Comparison of ENCODE assay signal across 19 mouse cellular contexts in genomic region chr8:111417222-111417621, GRCm38 (mm10). TPM values are rescaled to one million over a fixed set of nuclear protein-coding genes. Genes with fewer than 3 reads are reported as not detected.
A peak's percentile ranks its signal among the peaks of the same experiment; 100 is the strongest.
DNase-seq lines count a peak whose midpoint lies in the region; TF ChIP-seq lines count a peak whose summit lies in the region.
"Had no signal": no experiment of that assay in that cellular context is flagged by ENCODE, and none has a peak within 500 bp of the region (broad histone marks: within the 10 kb centered on the region; RNA-seq: fewer than 3 reads in every experiment).

No protein-coding gene starts in this region.

- in situ Hi-C loops in CH12.LX (cut with MboI; ENCODE audit: low pct_ligation_motif_present, low pct_unique_long_range_greater_than_20kb, low sequenced_read_pairs) = no loop called here

- H3K4me1 ChIP-seq in CH12.LX (ENCODE audit: control insufficient read depth in 1 of 2, insufficient read depth in 2 of 2) = peaks cover 15% of the 10 kb centered on the region in 2 experiments

- no peaks in the 10 kb centered on the region for H3K36me3 ChIP-seq in CH12.LX (replicated peaks in 1 of 2; ENCODE audit: control insufficient read depth in 1 of 2, insufficient read depth in 1 of 2, low read length in 1 of 2)
- no peaks in the 10 kb centered on the region for H3K36me3 ChIP-seq in splenic B cell, adult 2 months (ENCODE audit: control insufficient read depth, insufficient read depth, low read length, poor library complexity, severe bottlenecking)
- H3K36me3 ChIP-seq: G1E had no signal

- peak; percentile 53; the same call in 1 of the 2 replicates for TF ChIP-seq EP300 in CH12.LX (IDR thresholded peaks at IDR 0.05; ENCODE audit: low read length)

- peak; percentile 73 for DNase-seq in CH12.LX (ENCODE audit: extremely low read depth)
- peak; percentile 15 for DNase-seq in splenic B cell, adult 2 months (ENCODE audit: low read depth, low spot score)
- no peak for DNase-seq in urinary bladder, postnatal 10 days (ENCODE audit: low spot score)
- DNase-seq in spleen, postnatal 10 days (ENCODE audit: low spot score in 2 of 2) = no peak
- DNase-seq: adrenal gland, adult 2 months; adrenal gland, adult 8-10 months; adrenal gland, postnatal 10 days; adrenal gland, postnatal 14 days; adrenal gland, postnatal 25 days; adrenal gland, postnatal 36 days; B cell, adult 2 months; cerebellum, adult 11 months; cerebellum, adult 11-12 months; cerebellum, adult 18-20 months; cerebellum, adult 2 months had no signal

- no peaks in the 10 kb centered on the region for H3K79me2 ChIP-seq in CH12.LX (replicated peaks; ENCODE audit: control insufficient read depth, extremely low read depth, insufficient read depth, poor library complexity, severe bottlenecking)

- no peak for TF ChIP-seq RAD21 in CH12.LX (IDR thresholded peaks at IDR 0.05; ENCODE audit: low read depth, low read length)

- no peak overlapping the region for H3K9ac ChIP-seq in CH12.LX (ENCODE audit: insufficient read depth, low read depth)

- no peak overlapping the region for H3K4me3 ChIP-seq in CH12.LX (replicated peaks in 1 of 3; ENCODE audit: low read depth in 2 of 3, low read length in 2 of 3, poor library complexity in 1 of 3)

- peak overlapping the region; percentile 68; the same call in 1 of the 2 replicates for H3K4me2 ChIP-seq in CH12.LX (ENCODE audit: insufficient read depth, low read depth, poor library complexity, severe bottlenecking)

- no peak for TF ChIP-seq POLR2A in CH12.LX (IDR thresholded peaks at IDR 0.05; ENCODE audit: low read depth, low read length)

- no peaks in the 10 kb centered on the region for H3K9me3 ChIP-seq in CH12.LX (replicated peaks; ENCODE audit: low read length)
- H3K9me3 ChIP-seq: G1E had no signal

- dilution Hi-C loops in CH12.LX (cut with MboI; ENCODE audit: extremely low pct_ligation_motif_present, extremely low pct_unique_long_range_greater_than_20kb, low sequenced_read_pairs) = no loop called here

- no peak for TF ChIP-seq CTCF in CH12.LX (conservative IDR thresholded peaks at IDR 0.05 in 1 of 2, IDR thresholded peaks at IDR 0.05 in 1 of 2; ENCODE audit: low read depth in 2 of 2, low read length in 2 of 2)

- peaks cover 78% of the 10 kb centered on the region for H3K27me3 ChIP-seq in CH12.LX (replicated peaks)
- no peaks in the 10 kb centered on the region for H3K27me3 ChIP-seq in splenic B cell, adult 2 months (ENCODE audit: control insufficient read depth, insufficient read depth, low read length, poor library complexity, severe bottlenecking)

- H3K27ac ChIP-seq in CH12.LX (ENCODE audit: insufficient read depth, low read depth) = no peak overlapping the region

TF ChIP-seq in CH12.LX, 34 proteins besides CTCF, POLR2A, EP300 and RAD21:
- 0 out of 2 replicates have a peak, but pooled peaks have one; percentile 51 for TF ChIP-seq RCOR1 (conservative IDR thresholded peaks at IDR 0.05; ENCODE audit: low read depth, low read length)
- TF ChIP-seq ZC3H11A (IDR thresholded peaks at IDR 0.05; ENCODE audit: low read depth, low read length) = no peak
- no peak for TF ChIP-seq USF1 (IDR thresholded peaks at IDR 0.05; ENCODE audit: low read depth, low read length)
- TF ChIP-seq BHLHE40 (IDR thresholded peaks at IDR 0.05; ENCODE audit: low read depth, low read length) = peak; percentile 80
- no peak for TF ChIP-seq MYC (IDR thresholded peaks at IDR 0.05; ENCODE audit: low read depth, low read length)
- 0 out of 2 replicates have a peak, but pooled peaks have one; percentile 21 for TF ChIP-seq ETS1 (conservative IDR thresholded peaks at IDR 0.05; ENCODE audit: low read depth, low read length)
- peak; percentile 33; the same call in 1 of the 2 replicates for TF ChIP-seq JUN (IDR thresholded peaks at IDR 0.05; ENCODE audit: insufficient read depth, low read depth, low read length)
- TF ChIP-seq IRF4 (IDR thresholded peaks at IDR 0.05; ENCODE audit: low read depth, low read length) = peak; percentile 76
- peak; percentile 81 for TF ChIP-seq MAFK (IDR thresholded peaks at IDR 0.05; ENCODE audit: insufficient replicate concordance, low read length)
- peak; percentile 69 for TF ChIP-seq JUND (conservative IDR thresholded peaks at IDR 0.05; ENCODE audit: low read depth, low read length)

RNA-seq across cellular contexts. Expression of gene Fa2h, which starts 23.6 kb away (rescaled TPM):
- 0.04 and 0.08 TPM in 2 replicates for total RNA-seq in CH12.LX (2012; rRNA removed)
- not detected in 2 replicates for total RNA-seq in CH12.LX (2014; rRNA removed)
- polyA plus RNA-seq in CH12.LX (2012; ENCODE audit: insufficient read length, low read depth) = not detected in 2 replicates
- total RNA-seq: ES-E14, MEL had no signal
- polyA plus RNA-seq: CD4-positive, CD25-positive, alpha-beta regulatory T cell, adult 4 months; G1E had no signal

Comparison
In these comparisons a context has a peak if more than half of its experiments do, and no peak if none do; other contexts are left out.
1. DNase-seq: peak in CH12.LX (single experiment) and splenic B cell, adult 2 months (single experiment); none in urinary bladder, postnatal 10 days (single experiment) and spleen, postnatal 10 days (0 of 2).